ENCODE assay signal across 23 mouse cellular contexts in the genomic region with DNA sequence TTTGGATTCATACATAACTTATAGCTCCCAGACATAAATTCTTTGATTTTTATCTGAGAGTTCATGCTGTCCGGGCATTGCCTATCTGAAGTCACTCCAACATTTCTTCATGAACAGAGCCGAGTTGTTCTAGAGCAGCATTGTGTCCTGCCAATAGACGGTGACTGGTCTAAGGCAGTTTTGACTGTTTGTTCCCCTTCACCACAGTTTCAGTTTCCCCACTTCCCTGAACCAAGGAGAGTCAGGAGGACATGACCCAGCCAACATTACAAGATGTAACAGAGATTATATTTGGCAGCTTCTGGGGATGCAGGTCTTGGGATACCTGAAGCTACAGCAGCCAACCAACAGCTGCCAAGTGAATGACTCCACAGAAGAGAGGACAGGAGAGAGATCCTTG.
"Had no signal": no experiment of that assay in that cellular context is flagged by ENCODE, and none has a peak within 500 bp of the region (broad histone marks: within the 10 kb centered on the region; RNA-seq: fewer than 3 reads in every experiment).

No protein-coding gene starts in this region.

- H3K9me3 ChIP-seq: liver, embryonic 15.5 days; lung, embryonic 15.5 days; midbrain, embryonic 13.5 days; midbrain, embryonic 15.5 days; neural tube, embryonic 13.5 days; neural tube, embryonic 15.5 days had no signal

- ATAC-seq: liver, postnatal 0 days; lung, postnatal 0 days; midbrain, embryonic 13.5 days; midbrain, embryonic 15.5 days had no signal

- H3K4me2 ChIP-seq: liver, embryonic 15.5 days; lung, embryonic 15.5 days; midbrain, embryonic 11.5 days; midbrain, embryonic 13.5 days; midbrain, embryonic 15.5 days; neural tube, embryonic 13.5 days; neural tube, embryonic 15.5 days had no signal

- H3K36me3 ChIP-seq: liver, embryonic 15.5 days; lung, embryonic 15.5 days; midbrain, embryonic 13.5 days; midbrain, embryonic 15.5 days; neural tube, embryonic 13.5 days; neural tube, embryonic 15.5 days had no signal

- DNase-seq: liver, postnatal 0 days; lung, adult 2 months; lung, postnatal 14 days; lung, postnatal 36 days; retina, postnatal 1 day; right cerebral cortex, adult 18-20 months; right cerebral cortex, postnatal 25 days; right cerebral cortex, postnatal 4 days; spleen, adult 18-20 months; thymus, adult 18-20 months; thymus, postnatal 14 days; thymus, postnatal 36 days had no signal

- H3K27me3 ChIP-seq: liver, embryonic 15.5 days; lung, embryonic 15.5 days; midbrain, embryonic 13.5 days; midbrain, embryonic 15.5 days; neural tube, embryonic 13.5 days; neural tube, embryonic 15.5 days had no signal

- H3K4me3 ChIP-seq: liver, embryonic 15.5 days; lung, embryonic 15.5 days; megakaryocyte, embryonic 14.5 days; midbrain, embryonic 13.5 days; midbrain, embryonic 15.5 days; myocyte; neural tube, embryonic 13.5 days; neural tube, embryonic 15.5 days had no signal

- H3K27ac ChIP-seq: liver, embryonic 15.5 days; lung, embryonic 15.5 days; macrophage; midbrain, embryonic 13.5 days; midbrain, embryonic 15.5 days; neural tube, embryonic 13.5 days; neural tube, embryonic 15.5 days had no signal

- H3K4me1 ChIP-seq: liver, embryonic 15.5 days; lung, embryonic 15.5 days; megakaryocyte, embryonic 14.5 days; midbrain, embryonic 13.5 days; midbrain, embryonic 15.5 days had no signal

- H3K9ac ChIP-seq: liver, embryonic 15.5 days; liver, postnatal 0 days; lung, embryonic 15.5 days; midbrain, embryonic 13.5 days; midbrain, embryonic 15.5 days; neural tube, embryonic 13.5 days; neural tube, embryonic 15.5 days had no signal
